Mouse (Mus musculus) lung, embryonic 14.5 days (tissue): ENCODE results near the gene Hist1h2bb. TPM values are rescaled to one million over a fixed set of nuclear protein-coding genes. Genes with fewer than 3 reads are reported as not detected.
A peak's percentile ranks its signal among the peaks of the same experiment; 100 is the strongest.
"Not testable (repeated sequence)": the region's sequence is repeated elsewhere in the genome, so short reads cannot be mapped to it uniquely, and the experiment has no call there.

Source experiments
- ATAC-seq: fragments of 200-750 bp; cut with Nextera tagmentation; 2 replicates; pipeline ENCODE4 v1.8.0; 2017; ENCODE audit warnings: mild to moderate bottlenecking, moderate TSS enrichment, moderate library complexity; ENCODE audit not compliant: insufficient read depth
- DNase-seq: peaks from one replicate; pipeline ENCODE4 v3.0.0-alpha.2; 2015
- H3K27ac ChIP-seq: fragments of 300-500 bp; sonication (generic); 2 replicates; pipeline ENCODE4 v1.5.1; 2014; ENCODE audit warnings: low read depth, mild to moderate bottlenecking, moderate library complexity
- H3K27me3 ChIP-seq: fragments of 300-500 bp; sonication (generic); 2 replicates; pipeline ENCODE4 v1.6.1; 2014; ENCODE audit warnings: low read length, control low read depth; ENCODE audit not compliant: insufficient read depth
- H3K36me3 ChIP-seq: fragments of 300-500 bp; sonication (generic); 2 replicates; pipeline ENCODE4 v1.6.1; 2014; ENCODE audit warnings: control low read depth; ENCODE audit not compliant: insufficient read depth
- H3K4me1 ChIP-seq: fragments of 300-500 bp; sonication (generic); 2 replicates; pipeline ENCODE4 v1.6.1; 2014; ENCODE audit warnings: antibody characterized with exemption, control low read depth; ENCODE audit not compliant: insufficient read depth
- H3K4me2 ChIP-seq: fragments of 300-500 bp; sonication (generic); 2 replicates; pipeline ENCODE4 v1.6.1; 2014; ENCODE audit warnings: mild to moderate bottlenecking
- H3K4me3 ChIP-seq: fragments of 300-500 bp; sonication (generic); 2 replicates; pipeline ENCODE4 v1.5.1; 2014; ENCODE audit warnings: low read depth, low read length
- H3K9ac ChIP-seq: fragments of 300-500 bp; sonication (generic); 2 replicates; pipeline ENCODE4 v1.6.1; 2014
- H3K9me3 ChIP-seq: fragments of 300-500 bp; sonication (generic); 2 replicates; pipeline ENCODE4 v1.6.1; 2016; ENCODE audit warnings: low read depth, low read length, control low read depth
- CTCF ChIP-seq: IDR thresholded peaks from 2 replicates; pipeline ENCODE4 v1.5.1; 2016; ENCODE audit warnings: antibody characterized with exemption, low read depth
- WGBS: fragments of 180-500 bp; shearing (Covaris S2); extraction: QIAGEN DNeasy Blood & Tissue Kit; methylation state at CpG from one replicate; pipeline ENCODE4 v1.1.7; 2014; 5-methylcytosine and 5-hydroxymethylcytosine counted together
- polyA plus RNA-seq: library from polyadenylated mRNA; unstranded; fragments of >200 nt; fragmentation: Nextera tagmentation; extraction: Ambion mirVana; gene quantifications from 2 replicates; pipeline ENCODE4 v1.2.1, GENCODE M21; 2014

Gene Hist1h2bb
- polyA plus RNA-seq, 1 experiment from 2014 or later = 4.0 TPM

GRCm38 (mm10) chr13:23710374-23711089, 36.0 kb upstream of the Hist1h2bb start, which contains the start of gene Hfe:
Gene Hfe, minus strand, starts transcription at chr13:23710854.
- Histone ChIP-seq H3K36me3 (no peaks in the 10 kb centered on the region), H3K4me2 (peak within 1 kb of the TSS; percentile 80), H3K4me1 (no peaks in the 10 kb centered on the region; the same call in 1 of the 2 replicates), H3K4me3 (peak within 1 kb of the TSS; percentile 41), H3K9me3 (no peaks in the 10 kb centered on the region), H3K27me3 (no peaks in the 10 kb centered on the region), H3K9ac (peak within 1 kb of the TSS; percentile 61), H3K27ac (peak within 1 kb of the TSS; percentile 18; the same call in 1 of the 2 replicates)
- WGBS = 5% methylated on average over 17 of the region's 17 CpGs
- peak; percentile 68 for DNase-seq
- TF ChIP-seq CTCF = no peak
- peak; percentile 52 for ATAC-seq

- no peak for ATAC-seq
- H3K9ac ChIP-seq = no peak overlapping the region
- H3K4me1 ChIP-seq = no peaks in the 10 kb centered on the region
- no peak for TF ChIP-seq CTCF
- no peak for DNase-seq
- H3K4me2 ChIP-seq = no peak overlapping the region
- WGBS = 84% methylated on average over 5 of the region's 5 CpGs
- no peaks in the 10 kb centered on the region; the same call in 1 of the 2 replicates for H3K9me3 ChIP-seq
- H3K27ac ChIP-seq = no peak overlapping the region
- no peaks in the 10 kb centered on the region for H3K36me3 ChIP-seq
- H3K4me3 ChIP-seq = no peak overlapping the region
- H3K27me3 ChIP-seq = no peaks in the 10 kb centered on the region
These were observed 30.1 kb upstream of the Hist1h2bb start for GRCm38 (mm10) chr13:23716261-23717042.

GRCm38 (mm10) chr13:23717176-23717575, 29.4 kb upstream of the Hist1h2bb start:
- ATAC-seq (no peak), DNase-seq (no peak)
- TF ChIP-seq CTCF = no peak
- no peaks in the 10 kb centered on the region for H3K27me3 ChIP-seq
- no peak overlapping the region for H3K27ac ChIP-seq
- H3K9me3 ChIP-seq = no peaks in the 10 kb centered on the region; the same call in 1 of the 2 replicates
- H3K36me3 ChIP-seq = no peaks in the 10 kb centered on the region
- 39% methylated on average over 11 of the region's 11 CpGs for WGBS
- H3K4me1 ChIP-seq = no peaks in the 10 kb centered on the region
- H3K9ac ChIP-seq = no peak overlapping the region
- H3K4me3 ChIP-seq = no peak overlapping the region
- H3K4me2 ChIP-seq = no peak overlapping the region

GRCm38 (mm10) chr13:23717593-23718245, 28.8 kb upstream of the Hist1h2bb start:
- not testable (repeated sequence) for H3K9ac ChIP-seq, H3K27ac ChIP-seq, ATAC-seq, H3K4me2 ChIP-seq, DNase-seq, H3K9me3 ChIP-seq, H3K4me3 ChIP-seq, H3K4me1 ChIP-seq, H3K27me3 ChIP-seq, H3K36me3 ChIP-seq
- 6% methylated on average over 2 of the region's 2 CpGs for WGBS

GRCm38 (mm10) chr13:23724239-23724638, 22.3 kb upstream of the Hist1h2bb start:
- Histone ChIP-seq H3K36me3 (no peaks in the 10 kb centered on the region), H3K27ac (no peak overlapping the region), H3K4me1 (0 out of 2 replicates have a peak, but pooled peaks cover 4% of the 10 kb centered on the region), H3K9me3 (no peaks in the 10 kb centered on the region; the same call in 1 of the 2 replicates), H3K9ac (no peak overlapping the region), H3K4me2 (no peak overlapping the region), H3K27me3 (no peaks in the 10 kb centered on the region), H3K4me3 (no peak overlapping the region)
- DNase-seq (no peak), ATAC-seq (no peak; the same call in 1 of the 2 replicates)
- WGBS = 48% methylated on average over 4 of the region's 4 CpGs
- TF ChIP-seq CTCF = no peak

- no peak for DNase-seq
- 83% methylated on average over 1 of the region's 1 CpGs for WGBS
- H3K4me2 ChIP-seq = no peak overlapping the region
- no peak for ATAC-seq
- 0 out of 2 replicates have a peak, but pooled peaks cover 4% of the 10 kb centered on the region for H3K4me1 ChIP-seq
- H3K27me3 ChIP-seq = no peaks in the 10 kb centered on the region
- H3K27ac ChIP-seq = no peak overlapping the region
- TF ChIP-seq CTCF = no peak
- H3K9ac ChIP-seq = no peak overlapping the region
- no peaks in the 10 kb centered on the region for H3K9me3 ChIP-seq
- H3K4me3 ChIP-seq = no peak overlapping the region
- no peaks in the 10 kb centered on the region for H3K36me3 ChIP-seq
These were observed 21.3 kb upstream of the Hist1h2bb start for GRCm38 (mm10) chr13:23725213-23725612.
